Mouse (Mus musculus) megakaryocyte-erythroid progenitor cell, adult 5 weeks (primary cell): Measurements from ENCODE around the gene Mgat1. TPM values are rescaled to one million over a fixed set of nuclear protein-coding genes. Genes with fewer than 3 reads are reported as not detected.

ENCODE experiments used
- polyA plus RNA-seq: library from polyadenylated mRNA; stranded (reverse); fragments of >175 nt; gene quantifications from 2 replicates; pipeline ENCODE4 v1.2.3, GENCODE M21; 2012

The Mgat1 gene
- polyA plus RNA-seq: 80.0 and 139 TPM in 2 replicates

DNA sequence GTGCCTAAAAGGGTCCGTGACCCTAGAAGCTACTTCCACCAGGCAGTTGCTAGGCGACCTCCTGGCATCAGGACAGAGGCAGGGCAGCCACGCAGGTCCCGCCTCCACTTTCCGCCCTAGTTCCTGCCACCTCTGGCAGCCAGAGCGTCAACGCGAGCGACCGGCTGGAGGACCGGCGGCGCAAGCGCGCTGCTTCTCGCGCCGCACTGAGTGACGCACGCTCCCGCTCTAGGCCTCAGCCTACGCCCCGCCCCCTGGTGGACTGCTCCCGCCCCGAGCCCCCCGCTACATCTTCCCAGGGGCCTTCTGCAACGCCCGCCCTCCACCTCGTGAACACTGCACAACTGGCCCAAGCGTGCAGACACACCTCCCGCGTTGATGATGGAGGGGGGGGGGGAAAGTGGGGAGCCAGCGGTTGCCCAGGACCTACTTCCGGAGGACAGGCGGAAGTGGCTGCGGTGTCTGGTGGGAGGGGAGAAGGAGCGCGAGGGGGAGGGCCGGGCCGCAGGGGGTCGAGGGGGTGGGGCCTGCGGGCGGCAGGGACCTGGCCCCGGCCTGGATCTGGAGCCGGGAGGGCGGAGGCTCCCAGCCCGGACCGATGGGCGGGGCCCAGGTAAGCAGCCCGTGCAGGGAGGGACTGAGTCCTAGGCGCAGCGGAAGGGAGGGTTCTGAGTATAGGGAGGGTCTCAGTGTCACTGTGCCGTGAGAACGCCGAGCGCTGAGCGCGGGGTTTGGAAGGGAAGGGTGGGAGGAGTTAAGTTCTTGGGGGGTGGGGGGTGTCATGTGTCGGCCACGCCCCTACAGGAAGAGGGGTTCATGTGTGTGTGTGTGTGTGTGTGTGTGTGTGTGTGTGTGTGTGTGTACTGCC lies at the start of gene Mgat1:
Mgat1 (plus strand) TSS at position 465 of the 868 bp plus-strand sequence.

DNA sequence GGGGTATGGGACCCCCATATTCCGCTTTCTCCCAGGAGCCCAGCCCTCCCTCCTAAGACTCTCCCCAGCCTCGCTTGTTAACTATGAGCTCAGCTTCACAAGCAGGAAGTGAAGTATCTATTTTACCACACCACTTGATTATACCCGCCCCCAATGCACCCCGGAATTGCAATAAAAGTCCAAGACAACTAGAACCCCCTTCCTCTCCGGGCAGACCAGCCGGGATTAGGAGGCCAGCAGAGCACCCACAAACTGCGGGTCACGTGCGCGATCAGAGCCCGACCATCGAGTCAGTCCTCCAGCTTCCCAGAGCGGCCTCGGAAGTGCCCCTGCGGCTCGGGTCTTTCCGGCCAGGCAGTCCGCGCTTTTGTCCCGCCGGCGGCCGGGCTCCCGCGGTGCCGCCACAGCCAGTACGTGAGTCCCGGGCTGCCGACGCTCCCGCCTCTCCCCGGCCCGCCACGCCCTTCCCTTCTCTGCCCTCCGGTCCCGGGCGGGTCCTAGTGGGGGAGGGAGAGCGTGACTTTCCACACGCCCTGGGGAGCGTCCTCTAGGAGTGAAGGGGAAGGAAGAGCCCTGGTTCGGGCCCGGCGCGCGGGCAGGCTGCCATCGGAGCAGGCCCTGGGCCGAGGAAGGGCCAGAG lies 40.7 kb upstream of the Mgat1 start, which contains the start of gene Zfp62:
Zfp62 (plus strand) TSS at position 164 of the 640 bp plus-strand sequence.

DNA sequence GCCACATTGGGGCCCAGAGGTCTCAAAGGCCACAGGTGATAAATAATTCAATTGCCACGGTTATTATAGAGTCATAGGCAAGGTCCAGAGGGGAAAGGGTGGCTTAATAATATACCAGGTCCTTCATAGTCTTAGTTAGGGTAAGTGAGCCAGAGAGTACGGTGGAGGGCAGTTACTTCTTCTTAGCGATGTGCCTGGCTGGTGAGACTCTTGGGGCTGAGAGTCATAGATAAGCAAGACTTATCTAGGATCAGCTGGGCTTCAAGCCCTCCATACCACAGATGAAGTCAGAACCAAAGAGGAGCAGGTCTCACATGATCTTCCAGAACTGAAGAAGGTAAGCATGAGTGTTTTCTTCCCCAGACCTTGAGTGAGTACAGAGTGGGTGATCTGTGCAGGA lies 34.2 kb downstream of the Mgat1 start, which contains the start of gene Olfr1393:
Olfr1393 (plus strand) TSS at position 83 of the 400 bp plus-strand sequence.

DNA sequence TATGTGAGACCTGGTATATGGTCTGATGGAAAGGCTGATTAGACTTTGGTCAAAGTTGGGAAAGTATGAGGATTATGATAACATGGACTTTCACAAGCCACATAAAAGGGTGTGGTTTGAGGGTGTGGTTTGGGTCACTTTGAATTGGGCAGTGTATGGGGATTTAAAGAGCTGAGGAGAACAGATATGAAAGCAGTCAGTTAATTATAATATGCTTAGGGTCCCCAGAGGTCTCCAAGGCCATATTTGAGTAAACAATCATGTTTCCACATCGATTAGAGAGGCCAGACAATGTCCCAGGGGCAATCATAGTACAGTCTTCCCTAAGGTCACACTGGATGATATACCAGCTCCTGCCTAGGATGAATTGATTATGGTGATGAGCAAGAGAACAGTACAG lies 41.0 kb downstream of the Mgat1 start, which contains the start of gene Olfr1392:
Olfr1392 (plus strand) TSS at position 301 of the 400 bp plus-strand sequence.

DNA sequence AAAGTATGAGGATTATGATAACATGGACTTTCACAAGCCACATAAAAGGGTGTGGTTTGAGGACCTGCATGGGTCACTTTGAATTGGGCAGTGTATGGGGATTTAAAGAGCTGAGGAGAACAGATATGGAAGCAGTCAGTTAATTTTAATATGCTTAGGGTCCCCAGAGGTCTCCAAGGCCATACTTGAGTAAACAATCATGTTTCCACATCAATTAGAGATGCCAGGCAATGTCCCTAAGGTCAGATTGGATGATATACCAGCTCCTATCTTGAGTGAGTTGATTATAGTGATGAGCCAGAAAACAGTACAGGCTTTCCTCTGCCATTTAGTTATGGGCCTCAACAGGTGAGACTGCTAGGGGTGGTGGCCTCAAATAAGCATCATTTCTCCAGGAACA lies 60.5 kb downstream of the Mgat1 start, which contains the start of gene Olfr10:
Olfr10 (plus strand) TSS at position 301 of the 400 bp plus-strand sequence.

Other genes starting within 250 kb of the Mgat1 start
- gene 9930111J21Rik2, start 192.9 kb upstream of the Mgat1 start, polyA plus RNA-seq: 0.56 and 1.2 TPM in 2 replicates
- gene Tgtp2, start 180.0 kb upstream of the Mgat1 start, polyA plus RNA-seq: 2.0 and 2.4 TPM in 2 replicates
- 1.7 and 3.0 TPM in 2 replicates for gene Ifi47, start 167.6 kb upstream of the Mgat1 start, polyA plus RNA-seq
- not detected in 2 replicates for gene Olfr1396, start 129.3 kb upstream of the Mgat1 start, polyA plus RNA-seq
- gene Olfr1395, start 101.9 kb upstream of the Mgat1 start, polyA plus RNA-seq: 0.16 TPM in 1 of 2 replicates, not detected in the other
- not detected in 2 replicates for gene Olfr1394, start 89.8 kb upstream of the Mgat1 start, polyA plus RNA-seq
- gene Btnl9, start 57.0 kb upstream of the Mgat1 start, polyA plus RNA-seq: 2.5 and 3.4 TPM in 2 replicates
- 6.1 and 8.1 TPM in 2 replicates for gene Zfp62, start 40.9 kb upstream of the Mgat1 start, polyA plus RNA-seq
- gene Olfr1393, start 34.1 kb downstream of the Mgat1 start, polyA plus RNA-seq: not detected in 2 replicates
- not detected in 2 replicates for gene Olfr1392, start 41.1 kb downstream of the Mgat1 start, polyA plus RNA-seq
- gene Olfr10, start 60.5 kb downstream of the Mgat1 start, polyA plus RNA-seq: not detected in 2 replicates
- 0.10 TPM in 1 of 2 replicates, not detected in the other for gene Olfr1391, start 78.6 kb downstream of the Mgat1 start, polyA plus RNA-seq
- not detected in 2 replicates for gene Olfr1390, start 91.0 kb downstream of the Mgat1 start, polyA plus RNA-seq
- not detected in 2 replicates for gene Olfr1389, start 178.9 kb downstream of the Mgat1 start, polyA plus RNA-seq
- not detected in 2 replicates for gene Olfr1388, start 192.4 kb downstream of the Mgat1 start, polyA plus RNA-seq
- not detected in 2 replicates for gene Olfr1387, start 211.2 kb downstream of the Mgat1 start, polyA plus RNA-seq
- gene Olfr1386, start 220.9 kb downstream of the Mgat1 start, polyA plus RNA-seq: not detected in 2 replicates
- gene Olfr1385, start 244.9 kb downstream of the Mgat1 start, polyA plus RNA-seq: 0.03 TPM in 1 of 2 replicates, not detected in the other